Mouse (Mus musculus) CH12.LX (cell line): ENCODE measurements at regions not wholly inside any gene's neighbourhood (a gene's known extent, or its start where the extent isn't known, plus 50 kb on each side); places are given as distances from the start of the nearest gene placed in this dataset.

ENCODE experiments used
- DNase-seq: peaks from one replicate; pipeline ENCODE4 v3.0.0-alpha.2; 2013; ENCODE audit errors: extremely low read depth
- H3K27ac ChIP-seq: 2 replicates; pipeline ENCODE4 v1.5.1; 2012; ENCODE audit warnings: low read depth, mild to moderate bottlenecking, control low read depth, moderate library complexity; ENCODE audit not compliant: insufficient read depth
- H3K27me3 ChIP-seq: replicated peaks from 2 replicates; pipeline ENCODE3; 2012; ENCODE audit warnings: inconsistent platforms
- H3K36me3 ChIP-seq, 2 experiments: replicated peaks in 1 of 2; 2 replicates each; pipeline versions ENCODE3 to v1.6.1; 2012; ENCODE audit warnings: inconsistent platforms in 1 of 2, low read length in 1 of 2, mild to moderate bottlenecking in 1 of 2, mixed read lengths in 1 of 2, moderate library complexity in 1 of 2; ENCODE audit not compliant: control insufficient read depth in 1 of 2, insufficient read depth in 1 of 2
- H3K4me1 ChIP-seq, 2 experiments: 2 replicates each; pipeline ENCODE4 v1.6.1; 2012; ENCODE audit warnings: inconsistent platforms in 1 of 2, moderate library complexity in 1 of 2; ENCODE audit not compliant: insufficient read depth in 2 of 2, control insufficient read depth in 1 of 2
- H3K4me2 ChIP-seq: 2 replicates; pipeline ENCODE4 v1.6.1; 2012; ENCODE audit warnings: low read depth, mild to moderate bottlenecking, control low read depth; ENCODE audit not compliant: poor library complexity, insufficient read depth, severe bottlenecking
- H3K4me3 ChIP-seq, 3 experiments: fragments of 150-350 bp in 1 of 3; sonication (generic) in 1 of 3; replicated peaks in 1 of 3; 2 replicates each; pipeline versions ENCODE3 to v1.5.1; 2011 to 2012; ENCODE audit warnings: low read depth in 2 of 3, low read length in 2 of 3, mild to moderate bottlenecking in 2 of 3, moderate library complexity in 2 of 3, control low read depth in 1 of 3, improper control_type of control experiment in 1 of 3, inconsistent platforms in 1 of 3, mixed read lengths in 1 of 3; ENCODE audit not compliant: poor library complexity in 1 of 3
- H3K79me2 ChIP-seq: replicated peaks from 2 replicates; pipeline ENCODE4 v1.6.1; 2012; ENCODE audit warnings: mild to moderate bottlenecking, moderate library complexity; ENCODE audit not compliant: control insufficient read depth, poor library complexity, insufficient read depth, severe bottlenecking; ENCODE audit errors: extremely low read depth
- H3K9ac ChIP-seq: 2 replicates; pipeline ENCODE4 v1.6.1; 2012; ENCODE audit warnings: low read depth, mild to moderate bottlenecking, control low read depth, moderate library complexity; ENCODE audit not compliant: insufficient read depth
- H3K9me3 ChIP-seq: replicated peaks from 2 replicates; pipeline ENCODE3; 2012; ENCODE audit warnings: low read length, inconsistent platforms, mixed read lengths
- BHLHE40 ChIP-seq: IDR thresholded peaks from 2 replicates; pipeline ENCODE4 v1.6.1; 2011; ENCODE audit warnings: mild to moderate bottlenecking, low read depth, low read length, improper control_type of control experiment
- CHD2 ChIP-seq: IDR thresholded peaks from 2 replicates; pipeline ENCODE4 v1.6.1; 2011; ENCODE audit warnings: low read length, improper control_type of control experiment
- CTCF ChIP-seq, 2 experiments: IDR thresholded peaks in 1 of 2; conservative IDR thresholded peaks in 1 of 2; 2 replicates each; pipeline ENCODE4 v1.5.1; 2011 to 2012; ENCODE audit warnings: low read depth in 2 of 2, low read length in 2 of 2, improper control_type of control experiment in 1 of 2, inconsistent platforms in 1 of 2, mild to moderate bottlenecking in 1 of 2, moderate library complexity in 1 of 2
- E2F4 ChIP-seq: IDR thresholded peaks from 2 replicates; pipeline ENCODE4 v1.6.1; 2011; ENCODE audit warnings: low read depth, low read length, improper control_type of control experiment; ENCODE audit not compliant: insufficient replicate concordance
- EP300 ChIP-seq: IDR thresholded peaks from 2 replicates; pipeline ENCODE4 v1.6.1; 2011; ENCODE audit warnings: low read length, improper control_type of control experiment
- ETS1 ChIP-seq: conservative IDR thresholded peaks from 2 replicates; pipeline ENCODE4 v1.6.1; 2012; ENCODE audit warnings: low read depth, mild to moderate bottlenecking, inconsistent platforms, low read length, improper control_type of control experiment, moderate library complexity
- GABPA ChIP-seq: IDR thresholded peaks from 2 replicates; pipeline ENCODE4 v1.6.1; 2012; ENCODE audit warnings: low read depth, low read length, improper control_type of control experiment, inconsistent platforms; ENCODE audit not compliant: insufficient replicate concordance
- IRF4 ChIP-seq: IDR thresholded peaks from 2 replicates; pipeline ENCODE4 v1.6.1; 2014; ENCODE audit warnings: low read depth, mild to moderate bottlenecking, inconsistent platforms, low read length, improper control_type of control experiment
- JUN ChIP-seq: IDR thresholded peaks from 2 replicates; pipeline ENCODE4 v1.6.1; 2011; ENCODE audit warnings: low read depth, mild to moderate bottlenecking, low read length, improper control_type of control experiment, moderate library complexity; ENCODE audit not compliant: insufficient read depth
- JUND ChIP-seq: conservative IDR thresholded peaks from 2 replicates; pipeline ENCODE4 v1.6.1; 2011; ENCODE audit warnings: low read depth, low read length, improper control_type of control experiment
- KAT2A ChIP-seq: IDR thresholded peaks from 2 replicates; pipeline ENCODE4 v1.6.1; 2012; ENCODE audit warnings: low read length, improper control_type of control experiment, inconsistent platforms; ENCODE audit not compliant: insufficient replicate concordance
- MAFK ChIP-seq: IDR thresholded peaks from 2 replicates; pipeline ENCODE4 v1.6.1; 2011; ENCODE audit warnings: low read length, improper control_type of control experiment; ENCODE audit not compliant: insufficient replicate concordance
- MYC ChIP-seq: IDR thresholded peaks from 2 replicates; pipeline ENCODE4 v1.6.1; 2011; ENCODE audit warnings: low read depth, mild to moderate bottlenecking, improper control_type of control experiment, low read length
- NELFE ChIP-seq: IDR thresholded peaks from 2 replicates; pipeline ENCODE4 v1.6.1; 2011; ENCODE audit warnings: low read depth, low read length, improper control_type of control experiment
- NRF1 ChIP-seq: IDR thresholded peaks from 2 replicates; pipeline ENCODE4 v1.6.1; 2014; ENCODE audit warnings: low read depth, mild to moderate bottlenecking, inconsistent platforms, low read length, improper control_type of control experiment, moderate library complexity
- RAD21 ChIP-seq: IDR thresholded peaks from 2 replicates; pipeline ENCODE4 v1.6.1; 2011; ENCODE audit warnings: low read depth, mild to moderate bottlenecking, low read length, improper control_type of control experiment, moderate library complexity
- SIN3A ChIP-seq: IDR thresholded peaks from 2 replicates; pipeline ENCODE4 v1.6.1; 2012; ENCODE audit warnings: low read length, improper control_type of control experiment, inconsistent platforms
- SMC3 ChIP-seq: IDR thresholded peaks from 2 replicates; pipeline ENCODE4 v1.6.1; 2011; ENCODE audit warnings: low read depth, low read length, improper control_type of control experiment
- TBP ChIP-seq: conservative IDR thresholded peaks from 2 replicates; pipeline ENCODE4 v1.6.1; 2011; ENCODE audit warnings: low read depth, low read length, improper control_type of control experiment
- TCF12 ChIP-seq: IDR thresholded peaks from 2 replicates; pipeline ENCODE4 v1.6.1; 2014; ENCODE audit warnings: low read depth, mild to moderate bottlenecking, inconsistent platforms, low read length, improper control_type of control experiment
- UBTF ChIP-seq: IDR thresholded peaks from 2 replicates; pipeline ENCODE4 v1.6.1; 2012; ENCODE audit warnings: low read depth, mild to moderate bottlenecking, inconsistent platforms, low read length, improper control_type of control experiment, moderate library complexity
- ZC3H11A ChIP-seq: IDR thresholded peaks from 2 replicates; pipeline ENCODE4 v1.6.1; 2012; ENCODE audit warnings: low read depth, mild to moderate bottlenecking, inconsistent platforms, low read length, improper control_type of control experiment
- ZMIZ1 ChIP-seq: IDR thresholded peaks from 2 replicates; pipeline ENCODE4 v1.6.1; 2012; ENCODE audit warnings: low read depth, mild to moderate bottlenecking, inconsistent platforms, low read length, improper control_type of control experiment
- ZNF384 ChIP-seq: IDR thresholded peaks from 2 replicates; pipeline ENCODE4 v1.6.1; 2012; ENCODE audit warnings: low read depth, low read length, improper control_type of control experiment, inconsistent platforms
- dilution Hi-C: fragments of 300-500 bp; cut with MboI; formaldehyde crosslinking; loops from 2 replicates; pipeline ENCODE4 v1.14.3; 2020; ENCODE audit warnings: low sequenced_read_pairs; ENCODE audit not compliant: extremely low pct_unique_long_range_greater_than_20kb, extremely low pct_ligation_motif_present
- in situ Hi-C: fragments of 300-500 bp; cut with MboI; formaldehyde crosslinking; loops from 3 replicates; pipeline ENCODE4 v1.14.3; 2019; ENCODE audit warnings: low sequenced_read_pairs, low pct_ligation_motif_present, low pct_unique_long_range_greater_than_20kb, mixed read lengths

- no peak overlapping the region for H3K27ac ChIP-seq
- in situ Hi-C loops, result no loop called here
- TF ChIP-seq TCF12, result no peak
- peak; percentile 43 to 72; a peak in 3 of 4 replicates for TF ChIP-seq CTCF (conservative IDR thresholded peaks at IDR 0.05 in 1 of 2, IDR thresholded peaks at IDR 0.05 in 1 of 2; ENCODE audit: low read depth in 2 of 2, low read length in 2 of 2)
- TF ChIP-seq KAT2A, result no peak
- no peak for TF ChIP-seq JUND
- peak; percentile 67 for TF ChIP-seq SMC3
- TF ChIP-seq RAD21, result peak; percentile 58
- no peak for TF ChIP-seq IRF4
- TF ChIP-seq, all 38 proteins: peak for 3
- Histone ChIP-seq H3K4me1 (no peaks in the 10 kb centered on the region), H3K27me3 (no peaks in the 10 kb centered on the region), H3K9ac (no peak overlapping the region), H3K4me3 (no peak overlapping the region), H3K4me2 (no peak overlapping the region), H3K36me3 (no peaks in the 10 kb centered on the region), H3K9me3 (no peaks in the 10 kb centered on the region), H3K79me2 (no peaks in the 10 kb centered on the region)
- peak; percentile 80 for DNase-seq
- dilution Hi-C loops, result no loop called here
Observed at GRCm38 (mm10) chr6:7120136-7120535, 164.3 kb downstream of the Sdhaf3 start.

DNA sequence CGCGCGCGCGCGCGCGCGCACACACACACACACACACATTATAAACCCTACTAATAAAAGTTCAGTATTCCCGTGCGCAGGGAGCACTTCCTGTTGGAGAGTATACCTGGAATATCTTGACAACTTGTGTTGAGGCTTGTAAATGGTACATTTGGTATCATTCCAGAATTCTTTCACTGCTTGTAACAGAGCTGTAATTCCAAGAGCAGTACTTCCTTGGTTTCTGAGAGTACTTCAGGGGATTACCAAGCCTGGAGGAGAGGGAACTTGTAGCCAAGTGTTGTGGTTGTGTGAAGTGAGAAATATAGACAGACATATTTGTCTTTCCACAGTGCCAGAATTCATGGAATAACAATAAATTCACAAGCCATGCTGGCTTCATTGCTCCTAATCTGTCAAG lies 177.2 kb downstream of the Sdhaf3 start:
- in situ Hi-C loops, result no loop called here
- Histone ChIP-seq H3K4me3 (no peak overlapping the region), H3K27me3 (no peaks in the 10 kb centered on the region), H3K4me1 (0 out of 4 replicates have a peak, but pooled peaks cover 0 to 3% of the 10 kb centered on the region in 2 experiments)
- no peak for DNase-seq
- TF ChIP-seq RAD21 (no peak), MAFK (no peak), UBTF (no peak), MYC (no peak), JUN (no peak), CHD2 (no peak)
- TF ChIP-seq, all 38 proteins: peak for 0
- no peak overlapping the region for H3K27ac ChIP-seq
- dilution Hi-C loops, result no loop called here
- H3K79me2 ChIP-seq, result no peaks in the 10 kb centered on the region
- H3K36me3 ChIP-seq, result no peaks in the 10 kb centered on the region
- H3K9ac ChIP-seq, result no peak overlapping the region
- H3K9me3 ChIP-seq, result no peaks in the 10 kb centered on the region
- H3K4me2 ChIP-seq, result no peak overlapping the region

DNA sequence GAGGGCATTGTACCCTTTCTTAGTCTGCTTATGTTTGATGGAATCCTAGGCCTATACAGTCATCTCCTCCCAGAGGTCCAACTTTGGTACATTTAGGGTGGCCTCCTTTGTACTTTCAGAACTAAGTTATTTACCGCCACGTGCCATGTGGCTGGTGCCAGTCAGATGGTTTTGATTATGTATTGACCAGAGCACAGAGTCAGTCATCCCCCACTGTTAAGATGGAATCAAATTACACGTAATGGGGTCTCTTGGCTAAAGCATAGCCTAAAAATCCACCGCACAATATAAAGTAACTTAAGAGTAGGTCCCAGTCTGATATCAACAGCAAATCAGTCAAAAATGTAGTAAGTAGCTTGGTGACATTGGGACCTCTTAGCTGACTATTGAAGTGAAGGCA lies 178.3 kb downstream of the Sdhaf3 start:
- H3K27ac ChIP-seq, result no peak overlapping the region
- no peaks in the 10 kb centered on the region for H3K27me3 ChIP-seq
- no peak for DNase-seq
- H3K9me3 ChIP-seq, result no peaks in the 10 kb centered on the region
- no peak overlapping the region for H3K4me3 ChIP-seq
- in situ Hi-C loops (no loop called here), dilution Hi-C loops (no loop called here)
- no peaks in the 10 kb centered on the region for H3K79me2 ChIP-seq
- TF ChIP-seq ZC3H11A (no peak), MYC (no peak), ETS1 (no peak), GABPA (no peak), ZNF384 (no peak), SMC3 (no peak), JUN (no peak), TCF12 (no peak), BHLHE40 (no peak), MAFK (no peak), TBP (no peak), NELFE (no peak), EP300 (no peak), NRF1 (no peak), SIN3A (no peak), E2F4 (no peak), ZMIZ1 (no peak)
- no peak overlapping the region for H3K9ac ChIP-seq
- H3K4me1 ChIP-seq, result 0 out of 4 replicates have a peak, but pooled peaks cover 0 to 3% of the 10 kb centered on the region in 2 experiments
- no peak overlapping the region for H3K4me2 ChIP-seq
- H3K36me3 ChIP-seq, result no peaks in the 10 kb centered on the region
